Mouse (Mus musculus): ENCODE results near the gene Pigr. TPM values are rescaled to one million over a fixed set of nuclear protein-coding genes. Genes with fewer than 3 reads are reported as not detected.

Pigr gene
- polyA plus RNA-seq (2016; fragmentation: Nextera tagmentation; extraction: Ambion mirVana) = not detected in 2 replicates

DNA sequence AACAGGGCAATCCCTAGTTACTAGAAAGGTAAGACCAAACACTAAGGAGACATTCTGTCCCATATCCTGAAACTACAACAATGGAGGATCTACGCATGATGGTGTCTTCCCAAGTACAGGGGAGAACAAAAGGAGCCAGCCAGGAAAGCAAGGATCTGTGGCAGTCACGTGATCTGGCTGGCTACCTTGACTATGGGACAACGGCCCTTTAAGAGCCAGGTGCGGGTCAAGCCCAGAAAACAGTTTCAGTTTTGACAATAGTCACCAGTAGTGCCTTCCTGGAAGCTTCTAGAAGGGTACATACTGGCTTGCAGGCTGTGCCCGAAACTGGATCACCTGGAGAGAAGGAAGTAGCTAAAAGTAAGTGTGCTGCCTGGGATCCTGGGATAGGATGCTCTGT lies at the start of gene Pigr:
TSS of gene Pigr (plus strand) at position 237 of the 400 bp plus-strand sequence.
- no peak for DNase-seq (ENCODE audit: extremely low spot score, low spot score)
- H3K27me3 ChIP-seq (ENCODE audit: poor library complexity, severe bottlenecking) = no peaks in the 10 kb centered on the region
- no peak within 1 kb of the TSS for H3K27ac ChIP-seq
- H3K4me3 ChIP-seq = no peak within 1 kb of the TSS
- 89% methylated on average over 5 of the region's 5 CpGs for WGBS
- no peaks in the 10 kb centered on the region for H3K9me3 ChIP-seq
- H3K36me3 ChIP-seq (replicated peaks) = no peaks in the 10 kb centered on the region
- H3K4me1 ChIP-seq = no peaks in the 10 kb centered on the region

DNA sequence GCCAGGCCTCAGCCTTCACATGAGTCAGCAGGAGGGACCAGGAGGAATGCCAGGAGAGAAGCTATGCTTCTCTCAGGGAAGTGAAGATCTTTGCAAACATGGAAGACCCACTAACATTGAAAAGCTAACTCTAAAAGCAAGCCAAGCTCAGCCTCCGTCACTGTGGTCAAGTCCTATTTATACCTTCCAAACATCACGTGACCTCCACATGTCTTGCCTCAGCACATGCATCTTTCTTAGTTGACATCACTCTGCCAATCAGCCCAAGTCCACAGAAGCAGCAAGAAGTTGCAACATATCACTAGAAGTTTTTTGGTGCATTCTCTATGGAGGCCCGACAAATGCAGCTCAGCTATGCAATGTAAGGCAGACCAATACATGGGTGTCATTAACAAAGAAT lies 46.6 kb upstream of the Pigr start:
- H3K27me3 ChIP-seq (ENCODE audit: poor library complexity, severe bottlenecking) = no peaks in the 10 kb centered on the region
- no peaks in the 10 kb centered on the region for H3K9me3 ChIP-seq
- no peak overlapping the region for H3K4me3 ChIP-seq
- no peaks in the 10 kb centered on the region for H3K36me3 ChIP-seq (replicated peaks)
- no peaks in the 10 kb centered on the region for H3K4me1 ChIP-seq
- no peak overlapping the region for H3K27ac ChIP-seq
- WGBS = 92% methylated on average over 3 of the region's 3 CpGs
- DNase-seq (ENCODE audit: extremely low spot score, low spot score) = no peak

DNA sequence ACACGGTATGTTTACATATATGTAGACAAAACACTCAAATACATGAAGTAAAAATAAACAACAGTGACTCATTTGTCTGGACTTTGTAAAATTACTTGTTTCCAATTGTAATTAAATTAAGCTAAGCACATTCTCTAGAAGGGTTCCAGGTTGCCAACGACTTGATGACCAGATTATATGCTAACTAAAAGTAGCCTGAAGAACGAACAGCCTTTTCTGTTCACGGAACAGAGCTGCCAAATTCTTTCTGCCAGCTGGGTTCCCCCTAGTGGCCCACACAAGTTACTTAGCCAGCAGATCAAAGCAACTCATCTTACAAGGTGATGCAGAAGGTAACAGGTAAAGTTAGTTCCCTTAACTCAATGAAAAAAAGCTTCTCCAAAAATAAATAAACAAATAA lies 42.4 kb upstream of the Pigr start:
- Histone ChIP-seq H3K27me3 (ENCODE audit: poor library complexity, severe bottlenecking) (no peaks in the 10 kb centered on the region), H3K4me1 (no peaks in the 10 kb centered on the region), H3K36me3 (replicated peaks) (no peaks in the 10 kb centered on the region), H3K4me3 (no peak overlapping the region), H3K9me3 (no peaks in the 10 kb centered on the region), H3K27ac (no peak overlapping the region)
- DNase-seq (ENCODE audit: extremely low spot score, low spot score) = no peak
- 37% methylated on average over 4 of the region's 4 CpGs for WGBS

DNA sequence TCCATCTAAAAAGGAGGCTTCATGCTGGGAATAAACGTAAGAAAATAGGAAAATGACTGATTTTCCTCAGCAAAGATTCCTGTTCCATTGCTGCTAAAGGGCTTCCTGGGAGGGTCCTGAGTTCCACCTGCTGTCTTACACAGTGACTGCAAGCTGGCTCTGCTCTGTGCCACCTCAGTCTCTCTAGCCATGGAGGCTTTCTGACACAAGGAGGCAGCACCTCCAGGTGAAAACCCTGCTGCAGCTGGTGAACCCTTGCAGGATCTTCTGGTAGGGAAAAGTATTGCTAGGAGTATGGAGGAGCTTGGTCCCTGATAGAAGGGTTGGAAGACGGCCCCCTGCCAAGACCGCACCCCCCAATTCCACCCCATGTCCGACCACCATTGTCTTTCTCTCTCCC lies 39.5 kb upstream of the Pigr start:
- 37% methylated on average over 4 of the region's 4 CpGs for WGBS
- DNase-seq (ENCODE audit: extremely low spot score, low spot score) = no peak
- H3K4me3 ChIP-seq = no peak overlapping the region
- no peak overlapping the region for H3K27ac ChIP-seq
- H3K36me3 ChIP-seq (replicated peaks) = no peaks in the 10 kb centered on the region
- no peaks in the 10 kb centered on the region for H3K27me3 ChIP-seq (ENCODE audit: poor library complexity, severe bottlenecking)
- no peaks in the 10 kb centered on the region for H3K9me3 ChIP-seq
- peaks cover 11% of the 10 kb centered on the region for H3K4me1 ChIP-seq

DNA sequence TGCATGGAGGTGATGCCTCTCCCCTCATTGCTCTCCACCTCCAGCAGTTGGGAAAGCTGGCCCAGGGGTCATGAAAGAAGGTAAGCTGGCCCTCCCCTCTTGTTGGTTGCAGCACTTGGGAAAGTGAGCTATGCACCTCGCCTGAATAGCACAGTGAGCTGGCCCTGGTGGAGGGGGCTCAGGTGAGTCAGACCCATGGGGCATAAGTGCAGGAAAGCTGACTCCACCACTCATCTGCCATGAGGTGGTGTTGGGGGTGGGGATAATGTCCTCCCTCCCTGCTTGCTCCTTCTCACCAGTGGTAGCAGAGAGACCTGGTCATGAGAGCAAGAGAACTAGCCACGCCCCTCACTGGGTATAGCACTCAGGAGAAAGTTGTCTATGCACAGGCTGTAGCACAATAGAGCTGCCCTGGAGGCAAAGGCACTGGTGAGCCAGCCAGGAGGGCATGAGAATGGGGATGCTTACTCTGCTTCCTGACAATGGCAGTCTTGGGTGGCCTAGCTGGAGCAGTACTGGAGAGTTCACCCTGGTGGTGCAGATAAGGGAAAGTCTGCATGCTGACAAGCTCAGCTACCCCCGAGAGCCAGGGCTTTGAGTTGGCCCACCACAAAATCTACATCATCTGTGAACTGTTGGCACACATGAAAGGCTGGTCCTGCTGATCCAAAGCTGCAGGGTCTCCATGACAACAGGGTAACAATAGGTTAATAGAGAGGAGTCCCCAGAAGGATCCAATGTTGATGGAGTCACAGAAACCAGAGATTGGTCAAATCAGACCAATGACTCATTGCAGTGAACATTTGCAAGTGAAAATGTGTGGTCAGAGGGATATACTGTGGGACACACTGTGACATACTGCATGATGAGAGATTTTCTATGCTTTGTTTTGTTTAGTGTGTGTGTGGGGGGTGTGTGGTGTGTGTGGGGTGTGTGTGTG lies 36.7 kb upstream of the Pigr start:
- no peak for DNase-seq (ENCODE audit: extremely low spot score, low spot score)
- Histone ChIP-seq H3K9me3 (no peaks in the 10 kb centered on the region), H3K27me3 (ENCODE audit: poor library complexity, severe bottlenecking) (no peaks in the 10 kb centered on the region), H3K27ac (no peak overlapping the region; the same call in 1 of the 2 replicates), H3K4me3 (no peak overlapping the region), H3K4me1 (peaks cover 11% of the 10 kb centered on the region), H3K36me3 (replicated peaks) (no peaks in the 10 kb centered on the region)
- WGBS = 67% methylated on average over 3 of the region's 3 CpGs

DNA sequence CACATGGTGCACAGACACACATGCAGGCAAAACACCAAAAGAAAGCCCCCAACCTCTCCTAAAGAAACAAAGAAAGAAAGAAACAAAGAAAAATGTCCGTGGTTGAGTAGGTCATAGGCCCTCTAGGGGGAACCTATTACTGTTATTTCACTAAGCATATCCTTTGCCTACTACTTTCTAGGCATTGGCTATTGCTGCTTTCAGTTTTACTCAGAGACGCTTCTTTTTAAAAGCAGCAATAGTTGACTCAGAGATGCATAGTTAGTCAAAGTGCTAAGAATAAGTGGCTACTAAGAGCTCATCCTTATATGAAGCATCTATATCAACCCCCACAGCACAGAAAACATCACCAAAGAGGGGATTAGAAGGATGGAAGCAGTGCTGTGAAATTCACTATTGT lies 31.2 kb upstream of the Pigr start:
- Histone ChIP-seq H3K36me3 (replicated peaks) (no peaks in the 10 kb centered on the region), H3K9me3 (no peaks in the 10 kb centered on the region), H3K27me3 (ENCODE audit: poor library complexity, severe bottlenecking) (no peaks in the 10 kb centered on the region), H3K4me1 (peaks cover under 1% of the 10 kb centered on the region; the same call in 1 of the 2 replicates), H3K4me3 (no peak overlapping the region), H3K27ac (no peak overlapping the region)
- DNase-seq (ENCODE audit: extremely low spot score, low spot score) = no peak
- 73% methylated on average over 2 of the region's 2 CpGs for WGBS

DNA sequence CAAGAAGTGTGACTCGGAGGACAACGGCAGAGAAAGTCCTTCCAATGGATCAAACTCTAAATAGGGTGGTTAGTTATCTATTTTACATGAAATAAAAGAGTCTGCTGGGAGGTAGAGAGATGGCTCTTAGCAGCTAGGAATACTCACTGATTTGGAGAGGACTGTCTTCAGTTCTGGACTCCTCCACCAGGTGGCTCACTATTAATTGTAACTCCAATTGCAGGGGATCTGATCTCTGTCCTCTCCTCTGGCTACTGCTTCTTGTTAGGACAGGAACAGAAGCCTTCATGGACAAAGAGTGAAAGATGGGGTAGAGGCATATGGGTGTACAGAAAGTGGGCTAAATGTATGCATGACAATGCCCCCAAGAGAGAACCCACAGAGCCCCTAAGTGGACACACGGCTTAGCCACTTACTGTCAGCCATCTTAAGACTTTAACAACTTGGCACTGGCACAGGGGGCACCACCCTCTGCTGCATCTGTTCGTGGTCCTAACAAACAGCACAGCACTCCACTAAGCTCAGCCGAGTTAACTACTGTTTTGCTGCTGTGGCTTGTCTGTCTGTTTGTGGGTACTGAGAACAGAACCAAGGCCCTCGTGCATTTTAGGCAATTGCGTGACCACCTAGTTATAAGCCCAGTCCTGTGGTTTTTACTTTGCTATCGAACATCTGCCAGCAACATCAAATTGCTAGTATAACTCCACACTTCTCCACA lies 29.4 kb upstream of the Pigr start:
- DNase-seq (ENCODE audit: extremely low spot score, low spot score) = no peak
- Histone ChIP-seq H3K36me3 (replicated peaks) (no peaks in the 10 kb centered on the region), H3K27me3 (ENCODE audit: poor library complexity, severe bottlenecking) (no peaks in the 10 kb centered on the region), H3K4me3 (no peak overlapping the region), H3K4me1 (no peaks in the 10 kb centered on the region), H3K9me3 (no peaks in the 10 kb centered on the region), H3K27ac (no peak overlapping the region)
- 84% methylated on average over 8 of the region's 8 CpGs for WGBS

DNA sequence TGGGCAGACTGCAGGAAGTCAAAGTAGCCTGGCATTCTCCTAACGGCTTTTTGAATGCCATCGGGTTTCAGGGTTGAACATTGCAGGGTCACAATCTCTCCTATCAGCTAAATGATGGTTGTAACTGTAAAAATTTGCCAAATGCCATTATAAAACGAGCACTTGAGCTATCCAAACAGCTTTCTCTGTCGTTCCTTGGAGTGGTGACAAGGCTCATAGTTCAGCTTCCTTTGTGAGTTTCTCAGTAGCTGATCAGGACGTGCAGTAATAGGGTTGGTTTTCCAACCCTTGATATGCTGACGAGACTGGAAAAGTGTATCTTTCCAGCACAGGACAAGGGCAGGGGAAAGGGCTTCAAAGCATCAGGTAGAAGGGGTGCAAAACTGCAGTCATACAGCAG lies 28.4 kb upstream of the Pigr start:
- no peak overlapping the region for H3K27ac ChIP-seq
- no peak overlapping the region for H3K4me3 ChIP-seq
- no peak for DNase-seq (ENCODE audit: extremely low spot score, low spot score)
- H3K9me3 ChIP-seq = no peaks in the 10 kb centered on the region
- H3K4me1 ChIP-seq = peaks cover 4% of the 10 kb centered on the region; the same call in 1 of the 2 replicates
- WGBS = 80% methylated on average over 6 of the region's 6 CpGs
- no peaks in the 10 kb centered on the region for H3K36me3 ChIP-seq (replicated peaks)
- H3K27me3 ChIP-seq (ENCODE audit: poor library complexity, severe bottlenecking) = no peaks in the 10 kb centered on the region

DNA sequence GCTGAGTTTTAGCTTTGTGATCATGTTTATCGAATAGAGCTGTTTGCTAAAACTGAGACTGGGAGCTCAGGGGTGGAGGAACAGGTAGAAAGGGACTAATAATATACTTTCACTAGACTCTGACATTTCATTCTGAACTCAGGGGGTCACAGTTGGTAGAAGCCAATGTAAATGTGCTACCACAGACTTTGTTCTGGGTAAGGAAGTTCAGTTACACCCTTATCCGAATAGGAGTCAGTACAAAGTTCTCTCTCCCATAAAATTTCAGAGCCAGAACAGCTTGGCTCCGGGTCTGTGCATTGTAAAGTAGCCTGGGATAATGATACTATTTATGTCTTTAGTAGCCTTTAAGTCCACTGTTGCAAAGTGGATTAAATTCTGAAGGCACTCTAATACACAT lies 27.9 kb upstream of the Pigr start:
- no peaks in the 10 kb centered on the region for H3K9me3 ChIP-seq
- WGBS = 87% methylated on average over 3 of the region's 3 CpGs

DNA sequence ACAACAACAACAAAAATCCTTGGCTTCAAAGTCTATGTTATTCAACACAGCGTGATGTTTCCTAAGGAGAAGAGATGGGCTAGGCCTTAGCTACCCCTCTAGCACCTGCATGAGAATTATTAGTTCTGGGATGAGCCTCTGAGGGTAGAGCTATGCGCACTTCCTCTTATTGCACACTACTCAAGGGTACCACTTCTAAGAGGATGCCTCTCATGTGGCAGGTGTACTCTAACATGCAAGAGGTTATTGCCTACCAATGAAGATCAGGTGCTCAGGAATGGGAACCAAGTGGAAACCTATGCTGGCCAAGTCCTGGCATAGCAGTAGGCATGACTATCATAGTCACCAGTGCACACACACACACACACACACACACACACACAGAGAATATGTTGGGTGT lies 27.1 kb upstream of the Pigr start:
- no peaks in the 10 kb centered on the region for H3K27me3 ChIP-seq (ENCODE audit: poor library complexity, severe bottlenecking)
- peaks cover 9% of the 10 kb centered on the region; the same call in 1 of the 2 replicates for H3K4me1 ChIP-seq
- H3K27ac ChIP-seq = no peak overlapping the region
- DNase-seq (ENCODE audit: extremely low spot score, low spot score) = no peak
- no peaks in the 10 kb centered on the region for H3K36me3 ChIP-seq (replicated peaks)
- 90% methylated on average over 2 of the region's 2 CpGs for WGBS
- no peaks in the 10 kb centered on the region for H3K9me3 ChIP-seq
- no peak overlapping the region for H3K4me3 ChIP-seq

More for the DNA sequence above, 27.9 kb upstream of the Pigr start:
- no peaks in the 10 kb centered on the region for H3K36me3 ChIP-seq (replicated peaks)
- H3K4me3 ChIP-seq = no peak overlapping the region
- no peak overlapping the region for H3K27ac ChIP-seq
- peak; percentile 4 for DNase-seq (ENCODE audit: extremely low spot score, low spot score)
- H3K4me1 ChIP-seq = peaks cover 5% of the 10 kb centered on the region; the same call in 1 of the 2 replicates
- no peaks in the 10 kb centered on the region for H3K27me3 ChIP-seq (ENCODE audit: poor library complexity, severe bottlenecking)

DNA sequence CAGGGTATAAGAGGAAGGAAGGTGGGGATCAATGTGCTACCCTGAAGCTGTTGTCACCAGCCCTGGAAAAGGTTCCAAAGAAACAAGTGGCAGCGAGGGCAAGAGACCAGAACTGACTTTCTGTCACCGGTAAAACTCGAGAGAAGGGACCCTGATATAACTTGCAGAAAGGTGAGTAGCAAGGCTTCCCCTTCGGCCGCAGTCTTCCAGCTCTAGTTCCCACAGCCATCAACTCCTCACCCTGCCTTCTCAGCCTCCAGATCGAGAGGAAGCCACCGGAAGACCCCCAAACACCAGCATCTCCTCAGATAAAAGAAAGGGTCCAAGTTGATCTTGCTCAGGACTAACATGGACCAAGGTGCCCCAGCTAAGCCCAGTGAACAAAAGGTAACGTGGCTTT lies 25.9 kb upstream of the Pigr start, which contains the start of gene Fcamr:
TSS of gene Fcamr (plus strand) at position 301 of the 400 bp plus-strand sequence.
- 87% methylated on average over 8 of the region's 8 CpGs for WGBS
- no peaks in the 10 kb centered on the region for H3K36me3 ChIP-seq (replicated peaks)
- no peak for DNase-seq (ENCODE audit: extremely low spot score, low spot score)

DNA sequence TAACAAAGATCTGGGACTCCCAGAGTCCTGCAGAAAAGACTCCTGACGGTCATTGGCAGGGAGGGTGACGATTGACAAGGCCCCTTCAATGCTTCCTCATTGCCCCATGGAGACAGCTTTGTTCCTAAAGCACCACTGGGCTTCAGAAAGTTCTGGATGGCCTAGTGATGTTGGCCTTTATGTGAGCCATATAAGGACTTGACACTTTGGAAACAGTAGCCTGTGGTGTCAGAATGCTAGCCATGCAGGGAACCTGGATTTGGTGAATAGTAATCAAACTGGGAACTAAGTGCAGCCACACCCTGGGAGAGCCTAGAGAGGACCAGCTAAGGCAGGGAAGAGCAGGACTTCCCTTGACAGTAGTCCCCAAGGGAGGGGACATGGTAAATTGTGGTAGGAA lies 25.0 kb upstream of the Pigr start:
- Histone ChIP-seq H3K36me3 (replicated peaks) (no peaks in the 10 kb centered on the region), H3K27me3 (ENCODE audit: poor library complexity, severe bottlenecking) (no peaks in the 10 kb centered on the region), H3K9me3 (no peaks in the 10 kb centered on the region), H3K4me3 (no peak overlapping the region), H3K4me1 (peaks cover 13% of the 10 kb centered on the region; the same call in 1 of the 2 replicates), H3K27ac (no peak overlapping the region)
- no peak for DNase-seq (ENCODE audit: extremely low spot score, low spot score)
- 80% methylated on average over 2 of the region's 2 CpGs for WGBS

More for the DNA sequence above, 25.9 kb upstream of the Pigr start, which contains the start of gene Fcamr:
- Histone ChIP-seq H3K27me3 (ENCODE audit: poor library complexity, severe bottlenecking) (no peaks in the 10 kb centered on the region), H3K4me1 (peaks cover 13% of the 10 kb centered on the region; the same call in 1 of the 2 replicates), H3K9me3 (no peaks in the 10 kb centered on the region), H3K4me3 (no peak within 1 kb of the TSS), H3K27ac (no peak within 1 kb of the TSS)

DNA sequence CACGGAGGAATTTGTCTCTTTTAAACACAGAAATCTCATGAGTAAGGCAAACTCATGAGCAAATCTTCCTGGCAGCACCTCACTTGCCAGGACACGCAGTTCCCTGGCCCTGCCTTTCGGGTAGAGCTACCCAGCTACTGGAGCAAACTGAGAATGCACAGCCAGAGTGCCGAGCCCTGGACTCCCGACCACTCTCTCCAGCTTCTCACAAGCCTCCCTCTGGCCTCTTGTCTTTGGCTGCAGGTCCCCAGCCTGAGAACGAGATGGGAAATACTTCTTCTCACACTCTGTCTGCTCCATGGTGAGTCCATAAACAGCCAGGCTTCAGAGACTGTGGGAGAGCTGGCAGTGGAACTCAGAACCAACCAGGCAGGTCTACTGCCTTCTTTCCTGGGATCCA lies 23.5 kb upstream of the Pigr start:
- WGBS = 55% methylated on average over 6 of the region's 6 CpGs
- Histone ChIP-seq H3K4me1 (peaks cover 13% of the 10 kb centered on the region; the same call in 1 of the 2 replicates), H3K4me3 (no peak overlapping the region), H3K27ac (no peak overlapping the region), H3K36me3 (replicated peaks) (no peaks in the 10 kb centered on the region), H3K9me3 (no peaks in the 10 kb centered on the region), H3K27me3 (ENCODE audit: poor library complexity, severe bottlenecking) (no peaks in the 10 kb centered on the region)
- no peak for DNase-seq (ENCODE audit: extremely low spot score, low spot score)

Measured in forebrain, embryonic 10.5 days (tissue).